8 mouse cellular contexts compared by ENCODE assay signal in genomic region chr19:6276426-6277421, GRCm38 (mm10). TPM values are rescaled to one million over a fixed set of nuclear protein-coding genes. Genes with fewer than 3 reads are reported as not detected.
DNase-seq lines count a peak whose midpoint lies in the region; ATAC-seq and TF ChIP-seq lines count a peak whose summit lies in the region.

Gene Ehd1 (plus strand): TSS chr19:6276725.

- peak within 1 kb of the TSS; percentile 92 for H3K9ac ChIP-seq in CH12.LX (ENCODE audit: insufficient read depth, low read depth)
- peak within 1 kb of the TSS; percentile 88 for H3K9ac ChIP-seq in forebrain, embryonic 12.5 days
- H3K9ac ChIP-seq in heart, postnatal 0 days (replicated peaks; ENCODE audit: low read depth, low read length): peak within 1 kb of the TSS; percentile 74
- H3K9ac ChIP-seq in liver, embryonic 16.5 days (ENCODE audit: low read depth, low read length): peak within 1 kb of the TSS; percentile 89
- H3K9ac ChIP-seq in neural tube, embryonic 13.5 days: peak within 1 kb of the TSS; percentile 92

- H3K4me2 ChIP-seq in CH12.LX (ENCODE audit: insufficient read depth, low read depth, poor library complexity, severe bottlenecking): peak within 1 kb of the TSS; percentile 78
- peak within 1 kb of the TSS; percentile 84 for H3K4me2 ChIP-seq in forebrain, embryonic 12.5 days
- peak within 1 kb of the TSS; percentile 86 for H3K4me2 ChIP-seq in heart, postnatal 0 days (ENCODE audit: low read depth, low read length)
- H3K4me2 ChIP-seq in liver, embryonic 16.5 days (ENCODE audit: low read depth, low read length): peak within 1 kb of the TSS; percentile 98
- H3K4me2 ChIP-seq in neural tube, embryonic 13.5 days: peak within 1 kb of the TSS; percentile 78

- H3K4me1 ChIP-seq in CH12.LX (ENCODE audit: control insufficient read depth in 1 of 2, insufficient read depth in 2 of 2): peaks cover 14 to 47% of the 10 kb centered on the region in 2 experiments
- H3K4me1 ChIP-seq in forebrain, embryonic 12.5 days: peaks cover 38% of the 10 kb centered on the region
- H3K4me1 ChIP-seq in heart, postnatal 0 days (ENCODE audit: control insufficient read depth, insufficient read depth): peaks cover 46% of the 10 kb centered on the region
- peaks cover 64% of the 10 kb centered on the region for H3K4me1 ChIP-seq in liver, embryonic 16.5 days (ENCODE audit: control insufficient read depth, low read depth, low read length)
- H3K4me1 ChIP-seq in neural tube, embryonic 13.5 days (replicated peaks): peaks cover 50% of the 10 kb centered on the region
- H3K4me1 ChIP-seq in testis, adult 2 months (ENCODE audit: control insufficient read depth, insufficient read depth, low read length): peaks cover 10% of the 10 kb centered on the region

- peak; percentile 82 for TF ChIP-seq POLR2A in CH12.LX (IDR thresholded peaks at IDR 0.05; ENCODE audit: low read depth, low read length)
- peak; percentile 85 for TF ChIP-seq POLR2A in testis, adult 2 months (IDR thresholded peaks at IDR 0.05; ENCODE audit: control insufficient read depth, low read depth, low read length)

- dilution Hi-C loops in CH12.LX (cut with MboI; ENCODE audit: extremely low pct_ligation_motif_present, extremely low pct_unique_long_range_greater_than_20kb, low sequenced_read_pairs): no loop called here

- H3K79me2 ChIP-seq in CH12.LX (replicated peaks; ENCODE audit: control insufficient read depth, extremely low read depth, insufficient read depth, poor library complexity, severe bottlenecking): peaks cover 47% of the 10 kb centered on the region

- peak within 1 kb of the TSS; percentile 99 for H3K27ac ChIP-seq in CH12.LX (ENCODE audit: insufficient read depth, low read depth)
- H3K27ac ChIP-seq in forebrain, embryonic 12.5 days: peak within 1 kb of the TSS; percentile 80
- peak within 1 kb of the TSS; percentile 79 for H3K27ac ChIP-seq in heart, postnatal 0 days (ENCODE audit: low read depth)
- H3K27ac ChIP-seq in liver, embryonic 16.5 days (ENCODE audit: low read length): peak within 1 kb of the TSS; percentile 88
- peak within 1 kb of the TSS; percentile 84 for H3K27ac ChIP-seq in neural tube, embryonic 13.5 days (replicated peaks)
- H3K27ac ChIP-seq in testis, adult 2 months (ENCODE audit: control insufficient read depth, insufficient read depth, low read depth, low read length): peak within 1 kb of the TSS; percentile 87

- peak; percentile 45 for TF ChIP-seq RAD21 in CH12.LX (IDR thresholded peaks at IDR 0.05; ENCODE audit: low read depth, low read length)

- TF ChIP-seq EP300 in CH12.LX (IDR thresholded peaks at IDR 0.05; ENCODE audit: low read length): no peak
- TF ChIP-seq EP300 in heart, postnatal 0 days (IDR thresholded peaks at IDR 0.05; ENCODE audit: low read depth): peak; percentile 64; the same call in 1 of the 2 replicates

- in situ Hi-C loops in CH12.LX (cut with MboI; ENCODE audit: low pct_ligation_motif_present, low pct_unique_long_range_greater_than_20kb, low sequenced_read_pairs): no loop called here

- peaks cover 32 to 35% of the 10 kb centered on the region in 2 experiments for H3K36me3 ChIP-seq in CH12.LX (replicated peaks in 1 of 2; ENCODE audit: control insufficient read depth in 1 of 2, insufficient read depth in 1 of 2, low read length in 1 of 2)
- H3K36me3 ChIP-seq in forebrain, embryonic 12.5 days (replicated peaks): peaks cover 23% of the 10 kb centered on the region
- peaks cover 24% of the 10 kb centered on the region for H3K36me3 ChIP-seq in heart, postnatal 0 days (replicated peaks; ENCODE audit: control insufficient read depth, insufficient read depth, low read length)
- peaks cover 8% of the 10 kb centered on the region for H3K36me3 ChIP-seq in liver, embryonic 16.5 days (ENCODE audit: control insufficient read depth, insufficient read depth)
- H3K36me3 ChIP-seq in neural tube, embryonic 13.5 days: peaks cover 18% of the 10 kb centered on the region
- no peaks in the 10 kb centered on the region; the same call in none of the 2 replicates for H3K36me3 ChIP-seq in testis, adult 2 months (ENCODE audit: control insufficient read depth, insufficient read depth, low read length)

- H3K4me3 ChIP-seq in CH12.LX (replicated peaks in 1 of 3; ENCODE audit: low read depth in 2 of 3, low read length in 2 of 3, poor library complexity in 1 of 3): peak within 1 kb of the TSS; percentile 70 to 99 (median 99)
- peak within 1 kb of the TSS; percentile 87 for H3K4me3 ChIP-seq in forebrain, embryonic 12.5 days (replicated peaks)
- H3K4me3 ChIP-seq in heart, postnatal 0 days (ENCODE audit: low read depth, low read length): peak within 1 kb of the TSS; percentile 76
- peak within 1 kb of the TSS; percentile 85 for H3K4me3 ChIP-seq in liver, embryonic 16.5 days (ENCODE audit: low read depth, low read length)
- peak within 1 kb of the TSS; percentile 93 for H3K4me3 ChIP-seq in neural tube, embryonic 13.5 days
- H3K4me3 ChIP-seq in testis, adult 2 months (ENCODE audit: control insufficient read depth, low read depth, low read length): peak within 1 kb of the TSS; percentile 87

- TF ChIP-seq CTCF in CH12.LX (conservative IDR thresholded peaks at IDR 0.05 in 1 of 2, IDR thresholded peaks at IDR 0.05 in 1 of 2; ENCODE audit: low read depth in 2 of 2, low read length in 2 of 2): peak in 1 of 2 experiments; percentile 78; a peak in 2 of 4 replicates
- peak; percentile 63 for TF ChIP-seq CTCF in heart, postnatal 0 days (IDR thresholded peaks at IDR 0.05; ENCODE audit: low read depth)
- TF ChIP-seq CTCF in testis, adult 2 months (IDR thresholded peaks at IDR 0.05; ENCODE audit: control insufficient read depth, insufficient read depth, insufficient replicate concordance, low read depth, low read length): peak; percentile 76

- WGBS in forebrain, embryonic 12.5 days: under 1% methylated on average over 97 of the region's 106 CpGs
- under 1% methylated on average over 100 of the region's 106 CpGs for WGBS in heart, postnatal 0 days
- WGBS in liver, embryonic 16.5 days (ENCODE audit: insufficient replicate concordance): under 1% methylated on average over 102 of the region's 106 CpGs
- under 1% methylated on average over 106 of the region's 106 CpGs for WGBS in neural tube, embryonic 13.5 days

- peak; percentile 98 for DNase-seq in CH12.LX (ENCODE audit: extremely low read depth)
- peak; percentile 97 for DNase-seq in c-Kit-positive CD71-positive TER-119-negative erythroid progenitor cells, embryonic 14.5 days (ENCODE audit: low read depth)
- peak; percentile 98 for DNase-seq in heart, postnatal 0 days (ENCODE audit: low spot score)
- DNase-seq in kidney, postnatal 4 days: peak; percentile 97 to 99

- no peaks in the 10 kb centered on the region for H3K27me3 ChIP-seq in CH12.LX (replicated peaks)
- no peaks in the 10 kb centered on the region for H3K27me3 ChIP-seq in forebrain, embryonic 12.5 days
- no peaks in the 10 kb centered on the region for H3K27me3 ChIP-seq in heart, postnatal 0 days (ENCODE audit: control insufficient read depth, insufficient read depth, low read length)
- H3K27me3 ChIP-seq in liver, embryonic 16.5 days (ENCODE audit: control insufficient read depth, insufficient read depth, low read depth, low read length): no peaks in the 10 kb centered on the region
- peaks cover 3% of the 10 kb centered on the region; the same call in 1 of the 2 replicates for H3K27me3 ChIP-seq in neural tube, embryonic 13.5 days
- H3K27me3 ChIP-seq in testis, adult 2 months (ENCODE audit: control insufficient read depth, insufficient read depth, low read length): no peaks in the 10 kb centered on the region

- ATAC-seq in forebrain, embryonic 12.5 days (ENCODE audit: low FRiP score): peak; percentile 97
- ATAC-seq in heart, postnatal 0 days (ENCODE audit: insufficient read depth, low read depth): peak; percentile 95
- peak; percentile 92 for ATAC-seq in liver, embryonic 16.5 days (ENCODE audit: low read depth)
- ATAC-seq in neural tube, embryonic 13.5 days (ENCODE audit: low read depth): peak; percentile 96

- H3K9me3 ChIP-seq in CH12.LX (replicated peaks; ENCODE audit: low read length): no peaks in the 10 kb centered on the region
- H3K9me3 ChIP-seq in forebrain, embryonic 12.5 days: no peaks in the 10 kb centered on the region
- H3K9me3 ChIP-seq in heart, postnatal 0 days (replicated peaks; ENCODE audit: control insufficient read depth, low read length): no peaks in the 10 kb centered on the region
- no peaks in the 10 kb centered on the region for H3K9me3 ChIP-seq in liver, embryonic 16.5 days (replicated peaks; ENCODE audit: control insufficient read depth, low read length)
- H3K9me3 ChIP-seq in neural tube, embryonic 13.5 days: no peaks in the 10 kb centered on the region

TF ChIP-seq in CH12.LX, 34 proteins besides CTCF, POLR2A, EP300 and RAD21 (continues in another document):
- TF ChIP-seq BHLHE40 (IDR thresholded peaks at IDR 0.05; ENCODE audit: low read depth, low read length) (peak; percentile 86), ELF1 (IDR thresholded peaks at IDR 0.05; ENCODE audit: low read depth, low read length) (peak; percentile 74; the same call in 1 of the 2 replicates), SIN3A (IDR thresholded peaks at IDR 0.05; ENCODE audit: low read length) (peak; percentile 78), KAT2A (IDR thresholded peaks at IDR 0.05; ENCODE audit: insufficient replicate concordance, low read length) (0 out of 2 replicates have a peak, but pooled peaks have one; percentile 52), NRF1 (IDR thresholded peaks at IDR 0.05; ENCODE audit: low read depth, low read length) (peak; percentile 99), CHD1 (IDR thresholded peaks at IDR 0.05; ENCODE audit: low read depth, low read length) (peak; percentile 77), MYC (IDR thresholded peaks at IDR 0.05; ENCODE audit: low read depth, low read length) (0 out of 2 replicates have a peak, but pooled peaks have one; percentile 67), MXI1 (IDR thresholded peaks at IDR 0.05; ENCODE audit: low read depth, low read length) (peak; percentile 95), CHD2 (IDR thresholded peaks at IDR 0.05; ENCODE audit: low read length) (peak; percentile 98), JUN (IDR thresholded peaks at IDR 0.05; ENCODE audit: insufficient read depth, low read depth, low read length) (no peak), ZC3H11A (IDR thresholded peaks at IDR 0.05; ENCODE audit: low read depth, low read length) (no peak), RCOR1 (conservative IDR thresholded peaks at IDR 0.05; ENCODE audit: low read depth, low read length) (no peak)

RNA-seq across cellular contexts. Expression of gene Ehd1, which starts in this region (rescaled TPM):
- total RNA-seq in CH12.LX (2012; rRNA removed) (231 and 400 TPM in 2 replicates), CH12.LX (2014; rRNA removed) (97.4 and 131 TPM in 2 replicates)
- 245 and 301 TPM in 2 replicates for polyA plus RNA-seq in CH12.LX (2012; ENCODE audit: insufficient read length, low read depth)
- polyA plus RNA-seq in forebrain, embryonic 12.5 days (2016; fragmentation: Nextera tagmentation; extraction: Ambion mirVana): 86.6 and 89.0 TPM in 2 replicates
- total RNA-seq in heart, postnatal 0 days (2014; rRNA removed; ENCODE audit: low replicate concordance): 127 and 200 TPM in 2 replicates
- polyA plus RNA-seq in heart, postnatal 0 days (2015; fragmentation: Nextera tagmentation; extraction: Ambion mirVana): 56.4 and 60.3 TPM in 2 replicates
- polyA plus RNA-seq in liver, embryonic 16.5 days (2015; fragmentation: Nextera tagmentation; extraction: Ambion mirVana): 62.1 and 68.6 TPM in 2 replicates
- polyA plus RNA-seq in neural tube, embryonic 13.5 days (2015; fragmentation: Nextera tagmentation; extraction: Ambion mirVana): 85.5 and 101 TPM in 2 replicates
- 521 and 642 TPM in 2 replicates for polyA plus RNA-seq in testis, adult 2 months (2012; rRNA removed)

Comparison
In these comparisons a context has a peak if more than half of its experiments do, and no peak if none do; other contexts are left out.
1. Peak in every context shown above with its lines: DNase-seq, ATAC-seq, H3K4me3 ChIP-seq and H3K27ac ChIP-seq.